Mouse (Mus musculus) retina, embryonic 14.5 days (tissue): ENCODE data around the gene Spint2.
"Not testable (repeated sequence)": the region's sequence is repeated elsewhere in the genome, so short reads cannot be mapped to it uniquely, and the experiment has no call there.

ENCODE experiments used
- DNase-seq: peaks from one replicate; pipeline ENCODE4 v3.0.0-alpha.2; 2015; ENCODE audit warnings: low spot score

The Spint2 gene

DNA sequence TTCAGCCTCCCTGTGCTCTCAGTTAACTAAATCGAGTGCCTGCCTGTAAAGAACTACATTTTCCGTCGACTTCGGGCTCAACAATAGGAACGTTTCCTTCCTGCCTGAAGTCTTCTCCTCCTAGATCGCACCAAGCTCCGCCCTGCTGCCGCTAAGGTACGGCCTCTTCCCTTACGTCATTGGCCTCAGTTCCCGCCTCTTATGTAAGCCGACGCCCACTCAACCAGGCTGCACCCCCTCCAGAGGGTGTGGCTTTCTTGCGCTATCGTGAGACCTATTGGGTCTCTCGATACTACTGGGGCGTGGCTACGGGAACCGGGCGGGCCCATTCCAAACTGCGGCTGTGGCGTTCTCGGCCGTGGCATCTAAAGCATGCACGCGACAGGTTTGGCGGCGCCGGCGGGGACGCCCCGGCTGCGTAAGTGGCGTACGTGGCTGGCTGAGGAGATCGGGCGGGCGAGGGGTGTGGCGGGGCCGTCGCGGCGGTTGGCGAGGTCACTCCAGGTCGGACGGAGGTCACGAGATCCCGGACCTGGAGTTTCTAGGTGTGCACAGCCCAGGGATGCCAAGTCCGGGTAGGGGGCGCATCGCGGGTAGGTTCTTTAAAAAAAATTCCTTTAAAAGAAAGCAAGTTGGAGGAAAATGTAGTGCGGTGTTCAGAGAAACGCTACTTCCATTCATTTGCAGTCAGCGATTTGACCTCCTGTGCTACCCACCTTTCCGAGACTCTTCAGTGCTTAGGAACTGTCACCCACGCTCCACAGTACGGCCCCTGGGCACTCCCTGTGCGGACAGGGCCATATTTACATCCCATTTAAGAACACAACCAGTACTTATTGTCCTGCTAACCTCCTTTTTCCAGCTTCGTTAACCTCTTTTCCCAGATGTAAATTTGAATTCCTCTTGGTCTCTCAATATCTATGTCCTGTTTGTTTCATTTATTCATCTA is 43.4 kb downstream of the Spint2 start, which contains the start of gene Yif1b:
TSS of gene Yif1b (plus strand) at position 311 of the 949 bp plus-strand sequence.
- DNase-seq: peak; percentile 99

DNA sequence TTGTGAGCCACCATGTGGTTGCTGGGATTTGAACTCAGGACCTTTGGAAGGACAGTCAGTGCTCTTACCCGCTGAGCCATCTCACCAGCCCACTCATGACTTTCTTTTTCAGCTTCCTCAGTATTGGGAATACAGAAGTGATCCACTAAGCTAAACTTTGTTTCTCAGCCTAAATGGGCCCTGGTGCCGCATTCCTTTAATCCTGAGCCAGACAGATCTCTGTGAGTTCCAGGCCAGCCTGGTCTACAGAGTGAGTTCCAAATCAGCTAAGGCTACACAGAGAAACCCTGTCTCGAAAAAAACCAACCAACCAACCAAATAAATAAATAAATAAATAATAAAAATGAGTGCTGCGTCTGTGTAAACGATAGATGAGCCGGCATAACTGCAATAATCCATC is 44.1 kb downstream of the Spint2 start:
- not testable (repeated sequence) for DNase-seq

GRCm38 (mm10) chr7:29236593-29236992 is 45.1 kb downstream of the Spint2 start:
- no peak for DNase-seq

- no peak for DNase-seq
Measured at GRCm38 (mm10) chr7:29234661-29235060, 47.1 kb downstream of the Spint2 start.

DNA sequence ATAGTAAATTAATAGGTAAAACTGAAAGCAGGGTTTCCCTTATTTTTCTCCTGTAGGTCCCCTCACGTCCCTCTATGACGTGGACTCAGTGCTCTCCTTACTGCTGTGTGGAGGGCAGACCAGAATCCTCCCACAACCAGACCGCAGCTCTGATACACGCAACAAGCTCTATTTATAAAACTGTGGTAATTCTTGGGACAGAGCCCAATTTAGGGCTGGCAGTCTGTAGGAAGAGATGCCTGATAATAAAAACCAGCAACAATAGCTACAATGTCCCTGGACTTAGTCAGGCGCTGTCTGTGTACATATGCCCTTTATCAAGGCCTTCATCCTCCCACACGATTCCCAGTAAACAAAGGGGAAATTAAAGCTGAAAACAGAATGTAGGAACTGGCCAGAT is 48.0 kb downstream of the Spint2 start:
- DNase-seq: no peak

DNA sequence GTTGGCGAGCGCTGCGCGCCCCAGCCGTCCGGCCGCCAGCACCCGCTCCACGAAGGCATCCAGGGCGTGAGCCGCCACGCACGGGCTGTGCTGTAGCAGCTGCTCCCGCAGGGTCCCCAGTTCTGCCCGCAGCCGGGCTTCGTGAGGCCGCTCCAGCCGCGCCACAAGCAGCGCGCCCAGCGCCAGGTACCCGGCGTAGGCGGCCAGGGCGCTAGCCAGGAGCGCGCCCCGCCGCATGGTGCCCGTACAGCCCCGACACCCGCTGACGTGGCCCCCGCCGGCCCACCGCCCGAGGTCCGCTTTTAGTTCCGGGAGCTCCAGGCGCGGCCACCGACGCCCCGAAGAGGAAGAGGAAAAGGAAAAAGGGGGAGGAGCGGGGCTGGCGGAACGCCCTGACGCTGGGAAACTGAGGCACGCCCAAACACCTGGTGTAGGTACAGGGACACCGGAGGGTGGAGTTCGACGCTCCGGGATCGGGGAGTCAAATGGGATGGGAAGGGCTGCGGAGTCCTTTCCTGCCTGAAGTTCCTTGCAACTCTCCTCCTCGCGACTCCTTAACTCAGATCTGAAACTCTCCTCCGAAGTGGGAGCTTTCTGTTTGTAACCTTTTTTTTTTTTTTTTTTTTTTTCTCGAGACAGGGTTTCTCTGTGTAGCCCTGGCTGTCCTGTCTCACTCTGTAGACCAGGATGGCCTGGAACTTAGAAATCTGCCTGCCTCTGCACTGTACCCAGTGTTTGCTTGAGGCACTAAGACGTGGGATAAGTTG is 49.3 kb downstream of the Spint2 start, which contains the start of gene Kcnk6:
TSS of gene Kcnk6 (minus strand) at position 269 of the 767 bp plus-strand sequence.
- peak; percentile 33 for DNase-seq

DNA sequence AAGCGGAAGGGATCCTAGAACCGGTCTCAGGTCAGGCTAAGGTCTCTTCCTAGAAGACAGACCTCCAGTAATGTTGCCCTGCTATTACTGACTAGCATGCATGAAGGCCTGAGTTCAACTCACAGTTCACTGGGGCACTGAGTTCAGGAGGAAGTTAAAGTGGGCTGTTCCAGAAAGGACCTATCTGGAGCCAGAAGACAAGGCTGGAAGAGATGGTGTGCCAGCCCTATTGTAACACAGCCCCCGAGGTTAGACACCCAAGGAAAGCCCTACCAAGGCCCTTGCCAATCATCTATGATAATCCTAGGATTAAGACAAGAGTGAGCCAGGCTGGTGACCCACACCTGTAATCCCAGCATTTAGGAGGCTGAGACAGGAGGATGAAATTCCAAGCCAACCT is 50.2 kb downstream of the Spint2 start:
- DNase-seq: no peak

GRCm38 (mm10) chr7:29230560-29230959 is 51.2 kb downstream of the Spint2 start:
- no peak for DNase-seq

GRCm38 (mm10) chr7:29228202-29228601 is 53.5 kb downstream of the Spint2 start:
- no peak for DNase-seq

- DNase-seq: no peak
Measured at GRCm38 (mm10) chr7:29225520-29225919, 56.2 kb downstream of the Spint2 start.

DNA sequence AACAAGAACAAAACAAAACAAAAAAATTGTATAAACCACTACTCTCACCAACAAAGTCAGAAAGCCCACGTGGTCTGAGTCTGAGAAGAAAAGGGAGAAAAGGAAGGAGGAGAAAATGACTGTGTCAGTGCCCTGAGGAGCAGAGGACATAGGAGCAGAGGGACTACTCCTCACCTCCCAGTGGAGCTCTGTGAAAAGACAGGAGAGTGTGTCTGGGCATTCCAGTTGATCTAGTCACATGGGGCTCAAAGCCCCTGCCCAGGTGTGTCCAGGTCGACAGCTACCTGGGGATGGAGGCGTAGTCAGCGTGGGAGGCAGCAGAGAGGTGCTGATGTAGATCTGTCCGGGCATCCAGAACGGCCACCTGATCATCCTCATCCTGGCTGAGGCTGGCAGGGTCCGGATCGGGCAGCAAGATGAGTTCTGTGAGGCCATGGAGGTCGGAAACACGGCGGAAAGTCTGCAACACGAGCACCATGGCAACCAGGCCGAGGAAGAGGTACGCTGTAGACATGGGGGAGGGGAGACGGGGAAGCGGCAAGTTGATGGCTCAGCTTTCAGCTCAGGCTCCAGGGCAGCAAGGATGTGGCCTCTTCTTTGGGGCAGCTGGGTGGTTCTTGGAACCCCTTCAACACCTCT is 56.8 kb downstream of the Spint2 start:
- peak; percentile 44 for DNase-seq

- DNase-seq: no peak
Measured at GRCm38 (mm10) chr7:29214846-29215245, 66.9 kb downstream of the Spint2 start.

DNA sequence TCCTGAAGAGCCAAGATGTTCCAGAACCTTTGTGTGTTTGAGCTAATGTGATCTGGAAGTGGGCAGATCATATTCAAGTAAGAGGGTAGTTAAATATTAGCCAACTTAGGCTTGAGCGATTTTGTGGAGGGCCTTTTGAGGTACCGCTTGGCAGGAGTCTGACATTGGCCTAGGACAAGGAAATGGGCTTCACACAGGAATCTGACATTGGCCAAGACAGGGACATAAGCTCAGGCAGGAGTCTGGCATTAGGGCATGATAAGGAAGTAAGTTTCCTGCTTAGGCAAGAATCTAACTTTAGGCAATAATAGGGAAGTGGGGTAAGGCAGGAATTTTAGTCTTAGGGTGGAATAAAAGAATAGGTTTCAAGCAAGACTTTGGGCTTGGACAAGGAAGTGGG is 67.5 kb downstream of the Spint2 start:
- no peak for DNase-seq

GRCm38 (mm10) chr7:29213675-29214082 is 68.0 kb downstream of the Spint2 start, which contains the start of gene Catsperg1:
Gene Catsperg1, minus strand, starts transcription at chr7:29214035.
- peak; percentile 81 for DNase-seq

- DNase-seq: not testable (repeated sequence)
Measured at GRCm38 (mm10) chr7:29212775-29213560, 68.7 kb downstream of the Spint2 start.

GRCm38 (mm10) chr7:29212199-29212765 is 69.4 kb downstream of the Spint2 start:
- no peak for DNase-seq

GRCm38 (mm10) chr7:29211415-29212198 is 70.1 kb downstream of the Spint2 start:
- peak; percentile 83 for DNase-seq

- peak; percentile 23 for DNase-seq
Measured at GRCm38 (mm10) chr7:29211013-29211412, 70.7 kb downstream of the Spint2 start.
